Mouse (Mus musculus): Measurements from ENCODE around the gene Pip4p1.
A peak's percentile ranks its signal among the peaks of the same experiment; 100 is the strongest.

DNA sequence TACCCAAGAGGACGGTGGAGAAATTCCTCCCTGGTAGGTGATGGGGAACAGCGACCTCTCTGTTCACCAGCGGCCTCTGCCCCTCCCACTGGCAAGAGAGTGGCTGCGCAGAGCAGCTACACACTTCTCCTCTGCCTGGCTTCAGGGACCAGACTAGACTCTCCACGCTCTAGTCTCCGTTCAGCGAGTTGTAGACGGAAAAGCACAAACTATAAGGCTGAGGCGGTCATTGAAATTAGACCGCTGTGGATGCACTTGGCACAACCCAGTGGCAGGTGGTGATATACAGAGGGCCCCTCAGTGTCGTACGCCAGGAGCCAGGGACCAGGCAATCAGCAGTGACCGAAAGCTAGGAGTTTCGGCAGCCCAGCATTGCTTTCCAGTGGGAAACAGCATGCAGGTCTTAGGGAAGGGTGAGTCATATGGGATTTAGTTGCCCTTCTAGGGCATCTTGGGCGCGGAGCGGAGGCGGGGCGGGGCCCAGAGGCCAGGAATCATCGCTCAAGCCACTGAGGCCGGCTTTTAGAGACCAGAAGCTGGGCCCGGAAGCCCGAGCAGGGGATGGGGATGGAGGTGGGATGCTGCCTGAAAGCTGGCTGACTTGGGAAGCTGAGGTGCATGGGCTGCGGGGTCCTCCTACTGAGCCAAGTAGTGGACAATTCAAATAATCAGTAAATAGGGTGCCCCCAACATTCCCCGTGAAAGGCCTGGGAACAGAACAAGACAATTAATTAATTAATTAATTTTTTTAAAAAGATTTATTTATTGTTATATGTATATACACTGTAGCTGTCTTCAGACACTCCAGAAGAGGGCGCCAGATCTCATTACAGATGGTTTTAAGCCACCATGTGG, 26.5 kb downstream of the Pip4p1 start:
- TF ChIP-seq POLR2A (IDR thresholded peaks at IDR 0.05; ENCODE audit: insufficient read depth, low read length) = peak; percentile 45
- TF ChIP-seq CTCF (IDR thresholded peaks at IDR 0.05; ENCODE audit: low read depth, low read length) = peak; percentile 73
